Mouse (Mus musculus): ENCODE measurements around the gene Ccnt2.

DNA sequence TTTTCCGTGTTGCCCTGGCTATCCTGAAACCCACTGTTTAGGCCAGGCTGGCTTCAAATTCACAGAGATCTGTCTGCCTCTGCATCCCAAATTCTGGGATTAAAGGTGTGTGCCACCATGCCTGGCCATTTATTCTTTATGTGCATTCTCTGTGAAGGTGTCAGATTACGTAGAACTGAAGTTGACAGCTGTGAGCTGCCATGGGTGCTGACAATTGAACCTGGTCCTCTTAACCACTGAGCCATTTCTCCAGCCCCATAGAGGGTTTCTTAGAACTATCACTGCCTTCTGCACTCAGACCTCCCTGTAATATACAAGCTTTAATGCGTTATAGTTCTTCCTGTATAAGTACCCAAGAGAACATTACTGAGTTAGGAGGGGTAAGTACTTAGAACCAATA is 4.6 kb downstream of the Ccnt2 start:
- TF ChIP-seq HCFC1 (IDR thresholded peaks at IDR 0.05; ENCODE audit: low read depth, low read length) (no peak), POLR2AphosphoS2 (IDR thresholded peaks at IDR 0.05; ENCODE audit: low read depth, low read length) (no peak), POLR2A (IDR thresholded peaks at IDR 0.05; ENCODE audit: low read depth, low read length) (no peak), CTCF (conservative IDR thresholded peaks at IDR 0.05 in 1 of 2, IDR thresholded peaks at IDR 0.05 in 1 of 2; ENCODE audit: low read depth in 2 of 2, low read length in 2 of 2) (no peak), SMC3 (IDR thresholded peaks at IDR 0.05; ENCODE audit: low read depth, low read length) (no peak), EP300 (IDR thresholded peaks at IDR 0.05; ENCODE audit: low read length) (no peak)

Measured in CH12.LX (cell line).